Mouse (Mus musculus) E14TG2a.4 (cell line): ENCODE measurements around the gene Trap1.

ENCODE experiments used
- CTCF ChIP-seq: conservative IDR thresholded peaks from 2 replicates; pipeline ENCODE4 v1.5.1; 2014; ENCODE audit warnings: low read length
- NANOG ChIP-seq: IDR thresholded peaks from 2 replicates; pipeline ENCODE4 v1.6.1; 2014; ENCODE audit warnings: borderline replicate concordance, low read length, mixed read lengths
- POU5F1 ChIP-seq: IDR thresholded peaks from 2 replicates; pipeline ENCODE4 v1.6.1; 2014; ENCODE audit warnings: low read length, borderline replicate concordance

DNA sequence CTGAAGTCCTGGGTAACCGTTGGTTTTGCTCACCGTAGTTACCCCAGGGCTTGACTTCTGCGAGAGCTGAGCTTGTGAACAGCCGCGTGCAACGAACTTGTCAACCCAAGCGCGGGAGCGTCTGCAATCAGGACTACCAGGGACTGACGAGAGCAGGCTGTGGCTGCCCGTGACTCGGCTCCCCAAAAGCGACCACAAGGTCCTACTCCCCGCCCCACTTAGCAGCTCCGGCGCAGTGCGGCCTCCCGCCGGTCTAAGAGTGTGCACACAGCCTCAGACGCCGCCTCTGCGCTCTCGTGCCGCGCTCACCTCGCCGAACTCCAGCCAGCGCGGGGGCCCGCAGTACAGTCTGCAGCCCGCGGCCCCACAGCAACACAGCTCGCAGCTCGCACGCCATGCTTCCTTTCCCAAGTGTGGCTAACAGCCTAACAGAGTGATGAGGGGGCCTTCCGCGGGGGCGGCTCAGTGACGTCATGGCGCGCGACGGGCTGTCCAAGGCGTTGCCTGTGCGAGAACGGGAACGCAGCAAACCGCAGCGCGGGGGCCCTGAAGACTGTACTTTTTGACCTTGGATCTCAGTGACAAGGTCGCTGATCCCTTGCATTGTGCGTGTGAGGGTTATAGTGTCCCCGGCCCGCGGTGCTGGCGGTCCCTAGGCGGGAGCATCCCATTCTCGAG, at the start of gene Trap1:
- no peak for TF ChIP-seq CTCF
- TF ChIP-seq POU5F1: no peak
- no peak for TF ChIP-seq NANOG
